7 mouse cellular contexts compared by ENCODE assay signal in the genomic region with DNA sequence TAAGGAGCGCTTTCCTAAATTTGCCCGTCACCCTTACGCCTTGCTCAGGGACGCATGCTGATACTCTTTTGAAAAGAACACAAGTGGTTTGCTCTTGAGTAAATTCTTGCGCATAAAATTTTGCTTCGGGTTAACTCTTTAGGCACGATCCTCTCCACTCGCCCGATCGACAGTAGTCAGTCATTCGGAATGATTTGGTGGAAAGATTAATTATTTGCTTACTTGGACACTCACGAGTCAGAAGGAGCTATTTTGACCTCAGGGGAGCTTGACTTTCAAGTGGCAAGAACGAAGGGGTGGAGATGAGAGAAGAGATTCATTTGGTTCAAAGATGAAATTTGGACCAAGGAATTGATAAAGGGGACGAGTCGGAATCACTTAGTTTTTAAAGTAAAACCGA. TPM values are rescaled to one million over a fixed set of nuclear protein-coding genes. Genes with fewer than 3 reads are reported as not detected.
DNase-seq lines count a peak whose midpoint lies in the region; ATAC-seq and TF ChIP-seq lines count a peak whose summit lies in the region.

No protein-coding gene starts in this region.

- no peak overlapping the region for H3K27ac ChIP-seq in lung, embryonic 14.5 days (ENCODE audit: low read depth)
- H3K27ac ChIP-seq in embryonic facial prominence, embryonic 10.5 days (replicated peaks) = peak overlapping the region; percentile 96; the same call in 1 of the 2 replicates
- H3K27ac ChIP-seq in intestine, embryonic 16.5 days (ENCODE audit: low read length) = no peak overlapping the region
- H3K27ac ChIP-seq in midbrain, postnatal 0 days (ENCODE audit: low read depth, low read length) = peak overlapping the region; percentile 88; the same call in 1 of the 2 replicates

- no peak for TF ChIP-seq CTCF in lung, embryonic 14.5 days (IDR thresholded peaks at IDR 0.05; ENCODE audit: low read depth)
- no peak for TF ChIP-seq CTCF in midbrain, postnatal 0 days (IDR thresholded peaks at IDR 0.05)

- H3K4me3 ChIP-seq in lung, embryonic 14.5 days (ENCODE audit: low read depth, low read length) = peak overlapping the region; percentile 100
- peak overlapping the region; percentile 73 for H3K4me3 ChIP-seq in embryonic facial prominence, embryonic 10.5 days
- H3K4me3 ChIP-seq in intestine, embryonic 16.5 days (ENCODE audit: low read length) = peak overlapping the region; percentile 99
- H3K4me3 ChIP-seq in midbrain, postnatal 0 days (ENCODE audit: low read depth, low read length) = peak overlapping the region; percentile 100

- peak; percentile 10; the same call in 1 of the 2 replicates for ATAC-seq in lung, embryonic 14.5 days (ENCODE audit: insufficient read depth)
- peak; percentile 5; the same call in 1 of the 2 replicates for ATAC-seq in intestine, embryonic 16.5 days
- ATAC-seq in midbrain, postnatal 0 days (ENCODE audit: low FRiP score) = peak; percentile 33

- peak overlapping the region; percentile 75 for H3K4me2 ChIP-seq in lung, embryonic 14.5 days
- H3K4me2 ChIP-seq in intestine, embryonic 16.5 days (ENCODE audit: low read depth, low read length) = peak overlapping the region; percentile 59
- peak overlapping the region; percentile 76 for H3K4me2 ChIP-seq in midbrain, postnatal 0 days (ENCODE audit: low read depth, low read length, poor library complexity, severe bottlenecking)

- DNase-seq in lung, embryonic 14.5 days = peak; percentile 47
- no peak for DNase-seq in lung, postnatal 10 days
- no peak for DNase-seq in embryonic facial prominence, embryonic 10.5 days (ENCODE audit: low spot score)
- no peak for DNase-seq in midbrain, postnatal 0 days (ENCODE audit: low spot score)
- no peak for DNase-seq in adrenal gland, postnatal 4 days (ENCODE audit: low spot score in 2 of 2)
- DNase-seq in ovary, postnatal 14 days (ENCODE audit: low spot score) = no peak

- H3K9ac ChIP-seq in lung, embryonic 14.5 days = peak overlapping the region; percentile 98
- peak overlapping the region; percentile 99; the same call in 1 of the 2 replicates for H3K9ac ChIP-seq in intestine, embryonic 16.5 days (ENCODE audit: low read depth, low read length)
- peak overlapping the region; percentile 85 for H3K9ac ChIP-seq in midbrain, postnatal 0 days (replicated peaks; ENCODE audit: low read length, poor library complexity, severe bottlenecking)

- H3K36me3 ChIP-seq in lung, embryonic 14.5 days (ENCODE audit: insufficient read depth) = peaks cover 55% of the 10 kb centered on the region
- peaks cover 60% of the 10 kb centered on the region for H3K36me3 ChIP-seq in embryonic facial prominence, embryonic 10.5 days (replicated peaks)
- H3K36me3 ChIP-seq in intestine, embryonic 16.5 days (ENCODE audit: control insufficient read depth, insufficient read depth, low read length) = peaks cover 12% of the 10 kb centered on the region
- peaks cover 24% of the 10 kb centered on the region for H3K36me3 ChIP-seq in midbrain, postnatal 0 days (ENCODE audit: insufficient read depth, low read length)

- 0 out of 2 replicates have a peak, but pooled peaks cover 5% of the 10 kb centered on the region for H3K4me1 ChIP-seq in lung, embryonic 14.5 days (ENCODE audit: insufficient read depth)
- peaks cover 15% of the 10 kb centered on the region for H3K4me1 ChIP-seq in embryonic facial prominence, embryonic 10.5 days
- peaks cover 11% of the 10 kb centered on the region for H3K4me1 ChIP-seq in intestine, embryonic 16.5 days (ENCODE audit: control insufficient read depth, insufficient read depth, low read length)
- peaks cover 15% of the 10 kb centered on the region for H3K4me1 ChIP-seq in midbrain, postnatal 0 days (ENCODE audit: insufficient read depth, low read length)

- WGBS in lung, embryonic 14.5 days = 2% methylated on average over 16 of the region's 16 CpGs
- WGBS in embryonic facial prominence, embryonic 10.5 days = 5% methylated on average over 16 of the region's 16 CpGs
- WGBS in intestine, embryonic 16.5 days = 3% methylated on average over 16 of the region's 16 CpGs
- whole genome bisulfite sequencing in midbrain, postnatal 0 days = 6% methylated on average over 16 of the region's 16 CpGs

- no peaks in the 10 kb centered on the region for H3K9me3 ChIP-seq in lung, embryonic 14.5 days (ENCODE audit: low read depth, low read length)
- no peaks in the 10 kb centered on the region for H3K9me3 ChIP-seq in embryonic facial prominence, embryonic 10.5 days
- H3K9me3 ChIP-seq in intestine, embryonic 16.5 days (ENCODE audit: control insufficient read depth, low read length) = no peaks in the 10 kb centered on the region
- no peaks in the 10 kb centered on the region for H3K9me3 ChIP-seq in midbrain, postnatal 0 days (ENCODE audit: low read length)

- H3K27me3 ChIP-seq in lung, embryonic 14.5 days (ENCODE audit: insufficient read depth, low read length) = no peaks in the 10 kb centered on the region
- no peaks in the 10 kb centered on the region for H3K27me3 ChIP-seq in embryonic facial prominence, embryonic 10.5 days (replicated peaks; ENCODE audit: low read depth, poor library complexity, severe bottlenecking)
- no peaks in the 10 kb centered on the region for H3K27me3 ChIP-seq in intestine, embryonic 16.5 days (replicated peaks; ENCODE audit: control insufficient read depth, insufficient read depth, low read length)
- no peaks in the 10 kb centered on the region for H3K27me3 ChIP-seq in midbrain, postnatal 0 days (ENCODE audit: insufficient read depth, low read length)

RNA-seq across cellular contexts. Expression of gene Alkbh1, which starts 0.4 kb away (rescaled TPM):
- polyA plus RNA-seq in lung, embryonic 14.5 days (2014; fragmentation: Nextera tagmentation; extraction: Ambion mirVana) = 49.8 and 62.9 TPM in 2 replicates
- polyA plus RNA-seq in embryonic facial prominence, embryonic 10.5 days (2016; fragmentation: Nextera tagmentation; extraction: Ambion mirVana) = 69.6 and 76.0 TPM in 2 replicates
- 43.9 and 52.0 TPM in 2 replicates for polyA plus RNA-seq in intestine, embryonic 16.5 days (2015; fragmentation: Nextera tagmentation; extraction: Ambion mirVana)
- 20.3 and 28.7 TPM in 2 replicates for total RNA-seq in midbrain, postnatal 0 days (2014; rRNA removed)
- polyA plus RNA-seq in midbrain, postnatal 0 days (2015; fragmentation: Nextera tagmentation; extraction: Ambion mirVana) = 31.5 and 36.8 TPM in 2 replicates
- total RNA-seq in adrenal gland, postnatal 4 days (2021) = 10 to 100 TPM; 30.2 to 33.2 TPM

RNA-seq across cellular contexts. Expression of gene Slirp, which starts 0.5 kb away (rescaled TPM):
- polyA plus RNA-seq in lung, embryonic 14.5 days (2014; fragmentation: Nextera tagmentation; extraction: Ambion mirVana) = 287 and 308 TPM in 2 replicates
- polyA plus RNA-seq in embryonic facial prominence, embryonic 10.5 days (2016; fragmentation: Nextera tagmentation; extraction: Ambion mirVana) = 311 and 324 TPM in 2 replicates
- 258 and 261 TPM in 2 replicates for polyA plus RNA-seq in intestine, embryonic 16.5 days (2015; fragmentation: Nextera tagmentation; extraction: Ambion mirVana)
- total RNA-seq in midbrain, postnatal 0 days (2014; rRNA removed) = 38.9 and 58.2 TPM in 2 replicates
- 181 and 194 TPM in 2 replicates for polyA plus RNA-seq in midbrain, postnatal 0 days (2015; fragmentation: Nextera tagmentation; extraction: Ambion mirVana)
- total RNA-seq in adrenal gland, postnatal 4 days (2021) = 100 to 1,000 TPM; 158 to 179 TPM

RNA-seq across cellular contexts. Expression of gene Snw1, which starts 27.9 kb away (rescaled TPM):
- 126 and 131 TPM in 2 replicates for polyA plus RNA-seq in lung, embryonic 14.5 days (2014; fragmentation: Nextera tagmentation; extraction: Ambion mirVana)
- polyA plus RNA-seq in embryonic facial prominence, embryonic 10.5 days (2016; fragmentation: Nextera tagmentation; extraction: Ambion mirVana) = 159 and 166 TPM in 2 replicates
- polyA plus RNA-seq in intestine, embryonic 16.5 days (2015; fragmentation: Nextera tagmentation; extraction: Ambion mirVana) = 100.0 and 107 TPM in 2 replicates
- 36.0 and 37.8 TPM in 2 replicates for total RNA-seq in midbrain, postnatal 0 days (2014; rRNA removed)
- 82.7 and 87.9 TPM in 2 replicates for polyA plus RNA-seq in midbrain, postnatal 0 days (2015; fragmentation: Nextera tagmentation; extraction: Ambion mirVana)
- 10 to 100 TPM; 80.2 to 84.5 TPM for total RNA-seq in adrenal gland, postnatal 4 days (2021)

RNA-seq across cellular contexts. Expression of gene Gm5788, which starts 50.3 kb away (rescaled TPM):
- polyA plus RNA-seq in lung, embryonic 14.5 days (2014; fragmentation: Nextera tagmentation; extraction: Ambion mirVana) = not detected in 2 replicates
- polyA plus RNA-seq in embryonic facial prominence, embryonic 10.5 days (2016; fragmentation: Nextera tagmentation; extraction: Ambion mirVana) = not detected in 2 replicates
- polyA plus RNA-seq in intestine, embryonic 16.5 days (2015; fragmentation: Nextera tagmentation; extraction: Ambion mirVana) = not detected in 2 replicates
- not detected in 2 replicates for total RNA-seq in midbrain, postnatal 0 days (2014; rRNA removed)
- not detected in 2 replicates for polyA plus RNA-seq in midbrain, postnatal 0 days (2015; fragmentation: Nextera tagmentation; extraction: Ambion mirVana)
- total RNA-seq in adrenal gland, postnatal 4 days (2021) = not detected

RNA-seq across cellular contexts. Expression of gene Sptlc2, which starts 56.1 kb away (rescaled TPM):
- polyA plus RNA-seq in lung, embryonic 14.5 days (2014; fragmentation: Nextera tagmentation; extraction: Ambion mirVana) = 94.6 and 103 TPM in 2 replicates
- polyA plus RNA-seq in embryonic facial prominence, embryonic 10.5 days (2016; fragmentation: Nextera tagmentation; extraction: Ambion mirVana) = 58.5 and 61.8 TPM in 2 replicates
- polyA plus RNA-seq in intestine, embryonic 16.5 days (2015; fragmentation: Nextera tagmentation; extraction: Ambion mirVana) = 126 and 133 TPM in 2 replicates
- 41.5 and 49.8 TPM in 2 replicates for total RNA-seq in midbrain, postnatal 0 days (2014; rRNA removed)
- polyA plus RNA-seq in midbrain, postnatal 0 days (2015; fragmentation: Nextera tagmentation; extraction: Ambion mirVana) = 86.6 and 99.6 TPM in 2 replicates
- total RNA-seq in adrenal gland, postnatal 4 days (2021) = 100 to 1,000 TPM; 183 to 197 TPM

Comparison
In these comparisons a context has a peak if more than half of its experiments do, and no peak if none do; other contexts are left out.
1. H3K27ac ChIP-seq: peak in embryonic facial prominence, embryonic 10.5 days (single experiment) and midbrain, postnatal 0 days (single experiment); none in lung, embryonic 14.5 days (single experiment) and intestine, embryonic 16.5 days (single experiment).
2. Peak in every context shown above with its lines, with median percentiles within 50 percentile points of each other: ATAC-seq, H3K4me2 ChIP-seq, H3K4me3 ChIP-seq and H3K9ac ChIP-seq.